Mouse (Mus musculus) liver, adult 2 months (tissue): Measurements from ENCODE around the gene Slc7a5. TPM values are rescaled to one million over a fixed set of nuclear protein-coding genes. Genes with fewer than 3 reads are reported as not detected.

Experiments
- DNase-seq: peaks from one replicate; pipeline ENCODE4 v3.0.0-alpha.2; 2011; ENCODE audit warnings: low read depth, low spot score; ENCODE audit errors: extremely low read depth
- H3K27ac ChIP-seq: fragments of 200-500 bp; replicated peaks from 2 replicates; pipeline ENCODE4 v1.5.1; 2012; ENCODE audit warnings: low read depth, mild to moderate bottlenecking, control low read depth, inconsistent platforms, low read length; ENCODE audit not compliant: insufficient read depth
- H3K27me3 ChIP-seq: fragments of 200-500 bp; 2 replicates; pipeline ENCODE4 v1.6.1; 2012; ENCODE audit warnings: mild to moderate bottlenecking, moderate library complexity, low read length, inconsistent platforms; ENCODE audit not compliant: control insufficient read depth, insufficient read depth
- H3K36me3 ChIP-seq: fragments of 200-500 bp; 2 replicates; pipeline ENCODE4 v1.6.1; 2012; ENCODE audit warnings: low read length, inconsistent platforms; ENCODE audit not compliant: control insufficient read depth, insufficient read depth
- H3K4me1 ChIP-seq: fragments of 200-500 bp; 2 replicates; pipeline ENCODE4 v1.6.1; 2011; ENCODE audit warnings: low read length; ENCODE audit not compliant: control insufficient read depth, insufficient read depth
- H3K4me3 ChIP-seq: fragments of 200-500 bp; 2 replicates; pipeline ENCODE4 v1.5.1; 2011; ENCODE audit warnings: low read depth, mild to moderate bottlenecking, control low read depth, low read length, moderate library complexity; ENCODE audit not compliant: insufficient read depth
- H3K79me2 ChIP-seq: fragments of 200-500 bp; 2 replicates; pipeline ENCODE4 v1.6.1; 2012; ENCODE audit warnings: inconsistent platforms, mild to moderate bottlenecking, low read length, moderate library complexity; ENCODE audit not compliant: control insufficient read depth, insufficient read depth
- H3K9ac ChIP-seq: fragments of 200-500 bp; 2 replicates; pipeline ENCODE4 v1.6.1; 2012; ENCODE audit warnings: low read depth, mild to moderate bottlenecking, control low read depth, inconsistent platforms, low read length
- CTCF ChIP-seq: fragments of 200-500 bp; IDR thresholded peaks from 2 replicates; pipeline ENCODE4 v1.5.1; 2011; ENCODE audit warnings: low read depth, low read length, control low read depth
- POLR2A ChIP-seq: fragments of 200-500 bp; IDR thresholded peaks from 2 replicates; pipeline ENCODE4 v1.6.1; 2011; ENCODE audit warnings: low read length, control low read depth; ENCODE audit not compliant: insufficient read depth; ENCODE audit errors: extremely low read depth
- WGBS: fragments of 180-500 bp; shearing (Covaris S2); methylation state at CpG from one replicate; pipeline ENCODE4 v1.1.7; 2018; 5-methylcytosine and 5-hydroxymethylcytosine counted together
- polyA plus RNA-seq: library from polyadenylated mRNA; depleted of rRNA; stranded (reverse); fragments of >200 nt; gene quantifications from 2 replicates; pipeline ENCODE4 v1.2.3, GENCODE M21; 2012
- total RNA-seq: library from RNA; depleted of rRNA; stranded (reverse); fragments of >200 nt; gene quantifications from 2 replicates; pipeline ENCODE4 v1.2.3, GENCODE M21; 2014

Slc7a5 gene
- total and polyA plus RNA-seq, 2 experiments: 1.1 to 4.5 TPM

GRCm38 (mm10) chr8:121919158-121919557 lies 11.7 kb upstream of the Slc7a5 start:
- Histone ChIP-seq H3K4me3 (no peak overlapping the region), H3K27ac (no peak overlapping the region), H3K27me3 (no peaks in the 10 kb centered on the region), H3K4me1 (no peaks in the 10 kb centered on the region), H3K36me3 (peaks cover 25% of the 10 kb centered on the region; the same call in 1 of the 2 replicates), H3K9ac (no peak overlapping the region), H3K79me2 (no peaks in the 10 kb centered on the region)
- WGBS: 85% methylated on average over 4 of the region's 4 CpGs
- no peak for TF ChIP-seq POLR2A
- no peak for DNase-seq

- peak; percentile 53 for DNase-seq
- 23% methylated on average over 8 of the region's 8 CpGs for WGBS
Measured at GRCm38 (mm10) chr8:121913378-121913777, 5.9 kb upstream of the Slc7a5 start.

GRCm38 (mm10) chr8:121912831-121913230 lies 5.3 kb upstream of the Slc7a5 start:
- 87% methylated on average over 3 of the region's 3 CpGs for WGBS
- no peak for DNase-seq
- Histone ChIP-seq H3K27ac (no peak overlapping the region), H3K36me3 (0 out of 2 replicates have a peak, but pooled peaks cover 2% of the 10 kb centered on the region), H3K9ac (no peak overlapping the region), H3K4me1 (peaks cover under 1% of the 10 kb centered on the region), H3K4me3 (no peak overlapping the region), H3K27me3 (no peaks in the 10 kb centered on the region), H3K79me2 (no peaks in the 10 kb centered on the region)
- TF ChIP-seq CTCF (no peak), POLR2A (no peak)

More at GRCm38 (mm10) chr8:121913378-121913777, 5.9 kb upstream of the Slc7a5 start:
- Histone ChIP-seq H3K27me3 (no peaks in the 10 kb centered on the region), H3K9ac (no peak overlapping the region), H3K4me3 (no peak overlapping the region), H3K27ac (no peak overlapping the region), H3K36me3 (0 out of 2 replicates have a peak, but pooled peaks cover 2% of the 10 kb centered on the region), H3K79me2 (no peaks in the 10 kb centered on the region), H3K4me1 (no peaks in the 10 kb centered on the region)
- TF ChIP-seq POLR2A (no peak), CTCF (no peak)

- 79% methylated on average over 7 of the region's 7 CpGs for WGBS
- no peak overlapping the region for H3K27ac ChIP-seq
- DNase-seq: no peak
- H3K9ac ChIP-seq: no peak overlapping the region
- H3K36me3 ChIP-seq: 0 out of 2 replicates have a peak, but pooled peaks cover 2% of the 10 kb centered on the region
- H3K27me3 ChIP-seq: no peaks in the 10 kb centered on the region
- no peak overlapping the region for H3K4me3 ChIP-seq
- TF ChIP-seq CTCF: no peak
- TF ChIP-seq POLR2A: no peak
- peaks cover 2% of the 10 kb centered on the region for H3K4me1 ChIP-seq
- H3K79me2 ChIP-seq: no peaks in the 10 kb centered on the region; the same call in 1 of the 2 replicates
Measured at GRCm38 (mm10) chr8:121911987-121912386, 4.5 kb upstream of the Slc7a5 start.

- 90% methylated on average over 6 of the region's 6 CpGs for WGBS
- Histone ChIP-seq H3K79me2 (no peaks in the 10 kb centered on the region; the same call in 1 of the 2 replicates), H3K36me3 (0 out of 2 replicates have a peak, but pooled peaks cover 2% of the 10 kb centered on the region), H3K4me3 (no peak overlapping the region), H3K4me1 (peaks cover 2% of the 10 kb centered on the region), H3K27me3 (no peaks in the 10 kb centered on the region), H3K9ac (no peak overlapping the region), H3K27ac (no peak overlapping the region)
- TF ChIP-seq CTCF (no peak), POLR2A (no peak)
- no peak for DNase-seq
Measured at GRCm38 (mm10) chr8:121911400-121911799, 3.9 kb upstream of the Slc7a5 start.

- TF ChIP-seq POLR2A (no peak), CTCF (peak; percentile 36; the same call in 1 of the 2 replicates)
- Histone ChIP-seq H3K36me3 (no peaks in the 10 kb centered on the region), H3K9ac (no peak overlapping the region), H3K79me2 (no peaks in the 10 kb centered on the region; the same call in 1 of the 2 replicates), H3K27me3 (no peaks in the 10 kb centered on the region), H3K27ac (no peak overlapping the region), H3K4me3 (no peak overlapping the region), H3K4me1 (peaks cover 2% of the 10 kb centered on the region)
- peak; percentile 47 for DNase-seq
- WGBS: 4% methylated on average over 6 of the region's 6 CpGs
Measured at GRCm38 (mm10) chr8:121909663-121910062, 2.2 kb upstream of the Slc7a5 start.
